Mouse (Mus musculus) layer of hippocampus, adult 9-10 months (tissue): ENCODE results near the gene Acp5.

ENCODE experiments used
- DNase-seq: peaks from one replicate; pipeline ENCODE4 v3.0.0; 2022; ENCODE audit warnings: low spot score

Gene Acp5

DNA sequence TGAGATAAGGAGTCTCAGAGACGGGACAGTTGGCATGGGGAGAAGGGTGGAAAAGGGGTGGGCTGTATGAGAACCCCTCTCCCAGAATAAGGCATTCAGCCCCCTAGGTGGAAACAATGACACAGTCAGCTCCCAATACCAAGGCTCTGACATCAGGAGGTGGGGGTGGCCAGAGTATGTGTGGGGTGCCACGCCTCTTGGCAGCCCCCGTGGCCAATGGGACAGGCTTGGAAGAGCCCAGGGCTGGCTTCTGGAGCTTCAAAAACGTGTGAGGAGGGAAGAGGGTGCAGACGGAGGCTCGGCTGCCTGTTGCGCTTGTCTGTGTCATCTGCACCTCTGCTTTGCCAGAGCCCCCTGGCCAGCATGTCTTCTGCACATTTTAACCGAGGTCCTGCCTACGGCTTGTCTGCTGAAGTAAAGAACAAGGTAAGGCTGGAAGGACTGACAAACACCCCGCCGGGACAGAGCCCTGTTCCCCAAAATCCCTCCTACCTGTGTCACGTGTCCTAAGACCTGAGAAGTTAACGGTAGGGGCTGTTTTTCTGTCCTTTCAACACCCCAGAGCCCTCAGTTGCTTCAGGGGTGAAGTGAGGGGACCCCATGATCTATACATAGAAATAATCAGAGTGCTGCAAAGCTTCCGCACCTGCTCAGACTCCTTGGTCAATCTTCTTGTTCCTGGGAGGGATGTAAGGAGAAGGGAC, 36.4 kb downstream of the Acp5 start, which contains the start of gene Cnn1:
Cnn1 (plus strand) TSS at position 224 of the 704 bp plus-strand sequence.
- no peak for DNase-seq

- DNase-seq = no peak
These were observed 39.6 kb downstream of the Acp5 start for GRCm38 (mm10) chr9:22095854-22096307.

DNA sequence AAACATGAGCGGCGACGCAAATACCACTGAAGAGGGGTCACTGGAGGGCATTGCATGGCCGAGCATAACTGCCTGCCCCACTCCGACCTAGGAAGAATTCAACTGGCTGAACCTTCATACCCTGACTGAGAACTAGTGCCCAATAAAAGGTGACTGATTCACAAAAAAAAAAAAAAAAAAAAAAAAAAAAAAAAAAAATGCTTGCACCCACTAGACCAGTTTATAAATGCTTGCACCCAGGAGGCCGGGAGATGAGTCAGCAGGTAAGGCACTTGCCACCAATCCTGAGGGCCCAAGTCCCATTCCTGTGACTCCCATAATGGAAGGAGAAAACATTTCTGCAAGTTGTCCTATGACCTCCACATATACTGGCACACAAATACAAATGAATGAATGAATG, 42.8 kb downstream of the Acp5 start:
- DNase-seq = no peak

GRCm38 (mm10) chr9:22089986-22090385, 45.5 kb downstream of the Acp5 start:
- no peak for DNase-seq

GRCm38 (mm10) chr9:22089281-22089680, 46.2 kb downstream of the Acp5 start:
- DNase-seq = no peak

DNA sequence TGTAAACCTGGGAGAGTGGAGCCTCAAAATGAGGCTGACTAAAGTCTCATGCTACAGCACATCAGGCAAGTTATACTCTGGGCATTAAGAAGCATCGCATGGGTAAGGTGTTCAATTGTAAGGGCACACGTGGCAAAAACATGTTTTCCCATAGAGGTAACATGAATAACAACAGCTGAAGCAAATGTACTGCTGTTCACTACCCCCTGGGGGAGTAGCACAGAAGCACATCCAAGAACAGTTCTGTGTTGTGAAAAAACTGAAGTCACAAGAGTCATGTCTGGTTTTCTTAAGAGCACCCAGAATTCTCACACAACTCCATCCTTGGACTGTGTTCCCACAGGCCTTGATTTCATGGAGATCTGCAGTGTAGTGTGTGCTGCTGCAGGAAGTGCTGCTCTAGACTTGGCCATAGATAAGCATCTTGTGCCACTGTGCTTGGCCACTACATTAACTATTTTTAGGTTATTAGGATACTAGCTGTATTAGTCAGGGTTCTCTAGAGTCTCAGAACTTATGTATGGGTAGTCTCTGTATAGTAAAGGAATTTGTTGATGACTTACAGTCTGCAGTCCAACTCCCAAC, 48.4 kb downstream of the Acp5 start:
- DNase-seq = no peak

DNA sequence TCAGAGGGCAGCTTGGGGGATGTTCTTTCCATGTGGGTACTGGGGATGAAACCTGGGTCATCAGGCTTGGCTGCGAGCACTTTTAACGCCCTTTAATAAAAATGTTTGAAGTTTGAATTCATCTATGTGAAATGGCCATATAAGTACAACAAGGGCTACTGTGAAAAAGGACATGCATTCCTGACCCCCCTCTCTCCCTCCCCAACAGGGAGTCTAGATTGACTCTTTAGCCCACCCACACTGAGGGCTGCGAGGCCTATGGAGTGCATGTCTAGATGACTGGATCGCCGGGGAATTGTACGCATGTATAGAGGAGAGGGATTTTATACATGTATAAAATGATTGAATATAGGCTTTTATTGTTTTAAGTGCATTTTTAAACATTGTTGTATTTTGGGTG, 49.5 kb downstream of the Acp5 start:
- no peak for DNase-seq

- peak; percentile 91 for DNase-seq
These were observed 50.3 kb downstream of the Acp5 start, which contains the start of gene Ecsit for GRCm38 (mm10) chr9:22085022-22085834. TSS of gene Ecsit (minus strand) at chr9:22085438.

- no peak for DNase-seq
These were observed 50.9 kb downstream of the Acp5 start for GRCm38 (mm10) chr9:22084667-22085021.
